Mouse (Mus musculus) stomach, postnatal 0 days (tissue): ENCODE measurements around the gene Zfp319. TPM values are rescaled to one million over a fixed set of nuclear protein-coding genes. Genes with fewer than 3 reads are reported as not detected.

Source experiments
- ATAC-seq: fragments of 200-750 bp; cut with Nextera tagmentation; 2 replicates; pipeline ENCODE4 v1.8.0; 2017; ENCODE audit not compliant: low FRiP score, low TSS enrichment
- DNase-seq: peaks from one replicate; pipeline ENCODE4 v3.0.0-alpha.2; 2016; ENCODE audit warnings: low spot score
- H3K27ac ChIP-seq: fragments of 300-500 bp; sonication (generic); replicated peaks from 2 replicates; pipeline ENCODE4 v1.5.1; 2014; ENCODE audit warnings: mild to moderate bottlenecking, control low read depth
- H3K27me3 ChIP-seq: fragments of 300-500 bp; sonication (generic); 2 replicates; pipeline ENCODE4 v1.6.1; 2014; ENCODE audit warnings: low read length; ENCODE audit not compliant: control insufficient read depth, insufficient read depth
- H3K36me3 ChIP-seq: fragments of 300-500 bp; sonication (generic); 2 replicates; pipeline ENCODE4 v1.6.1; 2014; ENCODE audit warnings: low read length, mixed read lengths; ENCODE audit not compliant: control insufficient read depth, insufficient read depth
- H3K4me1 ChIP-seq: fragments of 300-500 bp; sonication (generic); replicated peaks from 2 replicates; pipeline ENCODE4 v1.6.1; 2014; ENCODE audit warnings: antibody characterized with exemption; ENCODE audit not compliant: control insufficient read depth, insufficient read depth
- H3K4me2 ChIP-seq: fragments of 300-500 bp; sonication (generic); replicated peaks from 2 replicates; pipeline ENCODE4 v1.6.1; 2014; ENCODE audit warnings: low read depth, mild to moderate bottlenecking, control low read depth, moderate library complexity
- H3K4me3 ChIP-seq: fragments of 300-500 bp; sonication (generic); 2 replicates; pipeline ENCODE4 v1.5.1; 2014; ENCODE audit warnings: low read depth, low read length, control low read depth
- H3K9ac ChIP-seq: fragments of 300-500 bp; sonication (generic); 2 replicates; pipeline ENCODE4 v1.6.1; 2014; ENCODE audit warnings: mild to moderate bottlenecking, low read length, control low read depth, mixed read lengths
- H3K9me3 ChIP-seq: fragments of 300-500 bp; sonication (generic); 2 replicates; pipeline ENCODE4 v1.6.1; 2016; ENCODE audit warnings: low read length; ENCODE audit not compliant: control insufficient read depth
- CTCF ChIP-seq: IDR thresholded peaks from 2 replicates; pipeline ENCODE4 v1.5.1; 2016; ENCODE audit warnings: antibody characterized with exemption, low read depth, mild to moderate bottlenecking, moderate library complexity
- EP300 ChIP-seq: optimal IDR thresholded peaks from 2 replicates; pipeline ENCODE3; 2016; ENCODE audit warnings: antibody characterized with exemption
- WGBS: fragments of 180-500 bp; shearing (Covaris S2); extraction: QIAGEN DNeasy Blood & Tissue Kit; methylation state at CpG from one replicate; pipeline ENCODE4 v1.1.7; 2014; 5-methylcytosine and 5-hydroxymethylcytosine counted together
- polyA plus RNA-seq: library from polyadenylated mRNA; unstranded; fragments of >200 nt; fragmentation: Nextera tagmentation; extraction: Ambion mirVana; gene quantifications from 2 replicates; pipeline ENCODE4 v1.2.1, GENCODE M21; 2015

Gene Zfp319
- polyA plus RNA-seq, 1 experiment from 2014 or later, result 2.5 TPM

GRCm38 (mm10) chr8:95362272-95362671, 30.5 kb upstream of the Zfp319 start:
- no peak for DNase-seq
- 0 out of 2 replicates have a peak, but pooled peaks cover 6% of the 10 kb centered on the region for H3K4me1 ChIP-seq
- H3K9me3 ChIP-seq, result no peaks in the 10 kb centered on the region
- no peaks in the 10 kb centered on the region for H3K27me3 ChIP-seq
- H3K4me2 ChIP-seq, result no peak overlapping the region
- 54% methylated on average over 6 of the region's 6 CpGs for WGBS
- ATAC-seq, result no peak
- H3K27ac ChIP-seq, result no peak overlapping the region
- no peak overlapping the region for H3K4me3 ChIP-seq
- no peak overlapping the region for H3K9ac ChIP-seq
- TF ChIP-seq CTCF (no peak), EP300 (no peak)
- H3K36me3 ChIP-seq, result no peaks in the 10 kb centered on the region

- Histone ChIP-seq H3K27me3 (no peaks in the 10 kb centered on the region), H3K27ac (peak overlapping the region; percentile 53; the same call in 1 of the 2 replicates), H3K36me3 (no peaks in the 10 kb centered on the region), H3K4me3 (no peak overlapping the region), H3K9ac (no peak overlapping the region), H3K4me1 (0 out of 2 replicates have a peak, but pooled peaks cover 6% of the 10 kb centered on the region), H3K9me3 (no peaks in the 10 kb centered on the region), H3K4me2 (no peak overlapping the region)
- DNase-seq (no peak), ATAC-seq (no peak)
- TF ChIP-seq EP300 (no peak), CTCF (no peak)
- 49% methylated on average over 3 of the region's 3 CpGs for WGBS
Observed at GRCm38 (mm10) chr8:95361016-95361341, 29.2 kb upstream of the Zfp319 start.

GRCm38 (mm10) chr8:95360181-95361015, 28.6 kb upstream of the Zfp319 start:
- no peak overlapping the region for H3K4me3 ChIP-seq
- WGBS, result 39% methylated on average over 7 of the region's 7 CpGs
- H3K27me3 ChIP-seq, result no peaks in the 10 kb centered on the region
- peak overlapping the region; percentile 74 for H3K27ac ChIP-seq
- DNase-seq, result no peak
- ATAC-seq, result no peak
- H3K9me3 ChIP-seq, result no peaks in the 10 kb centered on the region
- H3K4me1 ChIP-seq, result 0 out of 2 replicates have a peak, but pooled peaks cover 6% of the 10 kb centered on the region
- TF ChIP-seq CTCF, result no peak
- TF ChIP-seq EP300, result no peak
- no peaks in the 10 kb centered on the region for H3K36me3 ChIP-seq
- no peak overlapping the region for H3K4me2 ChIP-seq
- 0 out of 2 replicates have a peak overlapping the region, but pooled peaks have one; percentile 4 for H3K9ac ChIP-seq

- H3K4me2 ChIP-seq, result no peak overlapping the region
- ATAC-seq, result peak; percentile 82
- peak overlapping the region; percentile 82 for H3K27ac ChIP-seq
- 26% methylated on average over 7 of the region's 8 CpGs for WGBS
- no peaks in the 10 kb centered on the region for H3K27me3 ChIP-seq
- 0 out of 2 replicates have a peak, but pooled peaks cover 6% of the 10 kb centered on the region for H3K4me1 ChIP-seq
- no peak overlapping the region for H3K4me3 ChIP-seq
- H3K9me3 ChIP-seq, result no peaks in the 10 kb centered on the region
- peak; percentile 78 for DNase-seq
- H3K9ac ChIP-seq, result no peak overlapping the region
- TF ChIP-seq CTCF (no peak), EP300 (no peak)
- H3K36me3 ChIP-seq, result no peaks in the 10 kb centered on the region
Observed at GRCm38 (mm10) chr8:95358550-95359411, 27.0 kb upstream of the Zfp319 start.

- 0 out of 2 replicates have a peak, but pooled peaks cover 4% of the 10 kb centered on the region for H3K4me1 ChIP-seq
- no peak overlapping the region for H3K27ac ChIP-seq
- DNase-seq, result no peak
- no peaks in the 10 kb centered on the region for H3K36me3 ChIP-seq
- no peak overlapping the region; the same call in 1 of the 2 replicates for H3K9ac ChIP-seq
- H3K9me3 ChIP-seq, result no peaks in the 10 kb centered on the region
- no peaks in the 10 kb centered on the region for H3K27me3 ChIP-seq
- peak overlapping the region; percentile 3; the same call in 1 of the 2 replicates for H3K4me2 ChIP-seq
- WGBS, result 88% methylated on average over 2 of the region's 2 CpGs
- no peak overlapping the region for H3K4me3 ChIP-seq
- no peak for ATAC-seq
- TF ChIP-seq EP300 (no peak), CTCF (no peak)
Observed at GRCm38 (mm10) chr8:95354606-95355005, 22.9 kb upstream of the Zfp319 start.
